Mouse (Mus musculus) common myeloid progenitor, adult 5-6 weeks (primary cell): ENCODE measurements around the gene Akap11. TPM values are rescaled to one million over a fixed set of nuclear protein-coding genes. Genes with fewer than 3 reads are reported as not detected.
"Not testable (repeated sequence)": the region's sequence is repeated elsewhere in the genome, so short reads cannot be mapped to it uniquely, and the experiment has no call there.

ENCODE experiments used
- ATAC-seq: replicated peaks from 2 replicates; pipeline ENCODE4 v1.8.0; 2016; ENCODE audit warnings: low read depth, mild to moderate bottlenecking, moderate TSS enrichment, inconsistent platforms; ENCODE audit not compliant: poor library complexity, severe bottlenecking
- total RNA-seq: library from RNA; stranded (forward); fragments of 200-1000, 187-1606 nt; gene quantifications from 2 replicates; pipeline ENCODE4 v1.2.3, GENCODE M21; 2017

Akap11 gene
- 59.5 and 75.0 TPM in 2 replicates for total RNA-seq

GRCm38 (mm10) chr14:78536281-78537165, at the start of gene Akap11:
Akap11 (minus strand) TSS chr14:78536808.
- peak; percentile 93 for ATAC-seq

GRCm38 (mm10) chr14:78584222-78584621, 47.6 kb upstream of the Akap11 start:
- ATAC-seq: no peak

GRCm38 (mm10) chr14:78583168-78583567, 46.6 kb upstream of the Akap11 start:
- no peak for ATAC-seq

- no peak for ATAC-seq
These were observed 39.3 kb upstream of the Akap11 start for GRCm38 (mm10) chr14:78575899-78576298.

- no peak for ATAC-seq
These were observed 31.8 kb upstream of the Akap11 start for GRCm38 (mm10) chr14:78568410-78568809.

- ATAC-seq: no peak
These were observed 29.8 kb upstream of the Akap11 start for GRCm38 (mm10) chr14:78566431-78566830.

GRCm38 (mm10) chr14:78564292-78564691, 27.7 kb upstream of the Akap11 start:
- ATAC-seq: no peak

GRCm38 (mm10) chr14:78563211-78563610, 26.6 kb upstream of the Akap11 start:
- ATAC-seq: no peak

GRCm38 (mm10) chr14:78562121-78562520, 25.5 kb upstream of the Akap11 start:
- no peak for ATAC-seq

- no peak for ATAC-seq
These were observed 22.4 kb upstream of the Akap11 start for GRCm38 (mm10) chr14:78559042-78559441.

GRCm38 (mm10) chr14:78554830-78555229, 18.2 kb upstream of the Akap11 start:
- not testable (repeated sequence) for ATAC-seq

GRCm38 (mm10) chr14:78553661-78554060, 17.1 kb upstream of the Akap11 start:
- ATAC-seq: no peak

GRCm38 (mm10) chr14:78548807-78549206, 12.2 kb upstream of the Akap11 start:
- ATAC-seq: peak; percentile 77

- no peak for ATAC-seq
These were observed 4.7 kb upstream of the Akap11 start for GRCm38 (mm10) chr14:78541319-78541718.

GRCm38 (mm10) chr14:78539821-78540220, 3.2 kb upstream of the Akap11 start:
- ATAC-seq: no peak

GRCm38 (mm10) chr14:78538572-78539320, 2.1 kb upstream of the Akap11 start:
- no peak for ATAC-seq

GRCm38 (mm10) chr14:78537551-78537950, 943 bp upstream of the Akap11 start:
- ATAC-seq: no peak

GRCm38 (mm10) chr14:78535366-78535765, 1.2 kb downstream of the Akap11 start:
- no peak for ATAC-seq

GRCm38 (mm10) chr14:78534651-78535050, 2.0 kb downstream of the Akap11 start:
- ATAC-seq: no peak

- ATAC-seq: no peak
These were observed 2.9 kb downstream of the Akap11 start for GRCm38 (mm10) chr14:78533701-78534100.

- ATAC-seq: no peak
These were observed 4.3 kb downstream of the Akap11 start for GRCm38 (mm10) chr14:78532345-78532744.
